Mouse (Mus musculus): ENCODE data around the gene Gm21119. TPM values are rescaled to one million over a fixed set of nuclear protein-coding genes. Genes with fewer than 3 reads are reported as not detected.
"Not testable (repeated sequence)": the region's sequence is repeated elsewhere in the genome, so short reads cannot be mapped to it uniquely, and the experiment has no call there.

Gene Gm21119
- total RNA-seq (2022): under 1 TPM in 3 of 4 experiments, not detected in 1; 0.22 to 0.56 (median 0.41) TPM

DNA sequence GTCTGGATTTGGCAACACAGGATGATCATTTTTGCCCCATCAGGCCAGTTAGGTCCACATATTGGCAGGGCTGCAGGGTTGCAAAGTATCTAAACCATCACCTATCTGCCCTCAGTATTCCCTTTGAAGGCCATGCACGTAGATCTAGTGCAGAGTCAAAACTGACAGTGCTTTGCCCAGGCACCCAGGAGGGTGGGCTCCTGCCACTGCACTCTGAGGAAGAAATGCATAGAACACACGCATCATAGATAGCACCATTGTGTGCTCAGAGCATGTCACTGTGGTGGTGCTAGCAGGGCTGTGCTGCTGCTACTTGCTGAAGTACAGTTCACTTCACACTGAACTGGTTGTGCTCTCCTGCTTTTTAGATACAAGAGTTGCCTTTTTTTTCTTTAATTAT lies at the start of gene Gm21119:
TSS of gene Gm21119 (plus strand) at position 301 of the 400 bp plus-strand sequence.
- not testable (repeated sequence) for DNase-seq (ENCODE audit: low spot score in 2 of 2)

DNA sequence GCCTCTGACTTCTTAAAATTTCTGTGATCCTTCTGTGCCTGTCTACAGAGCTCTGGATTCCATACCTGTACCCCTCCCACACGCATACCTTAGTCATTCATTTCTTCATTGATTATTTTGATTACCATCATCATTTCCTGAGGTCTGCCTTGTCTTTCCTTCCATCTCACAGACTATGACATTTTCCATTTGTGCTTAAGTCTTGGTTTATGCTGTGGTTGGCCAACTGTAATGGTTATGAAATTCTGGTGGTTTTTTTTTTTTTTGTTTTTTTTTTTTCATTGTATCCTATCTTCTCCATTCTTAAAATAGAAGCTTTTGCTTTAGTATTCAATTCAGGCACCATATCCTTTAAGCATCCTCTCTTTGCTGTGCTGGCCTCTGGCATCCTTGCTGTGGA lies 48.0 kb upstream of the Gm21119 start:
- DNase-seq (ENCODE audit: low spot score in 2 of 2): not testable (repeated sequence)

GRCm38 (mm10) chr8:20581081-20581480 lies 33.6 kb upstream of the Gm21119 start:
- not testable (repeated sequence) for DNase-seq (ENCODE audit: low spot score in 2 of 2)

DNA sequence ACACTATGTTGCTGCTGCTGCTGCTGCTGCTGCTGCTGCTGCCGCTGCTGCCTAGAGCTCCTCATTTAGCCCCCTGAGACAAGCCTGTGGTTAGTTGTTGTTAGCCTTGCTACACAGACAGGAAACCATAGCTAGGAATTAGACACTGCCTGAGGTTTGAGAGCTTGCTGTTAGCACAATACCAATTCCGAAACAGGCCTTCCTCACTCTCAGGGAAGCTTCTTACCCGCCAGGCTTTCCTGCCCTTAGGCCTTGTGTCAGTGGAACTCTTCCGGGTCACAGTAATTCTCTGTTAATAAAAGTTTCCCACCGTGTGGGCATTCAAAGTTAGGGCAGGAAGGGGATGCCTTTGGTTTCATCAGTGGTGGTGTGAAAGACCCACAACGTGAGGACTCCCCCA lies 31.9 kb upstream of the Gm21119 start:
- DNase-seq (ENCODE audit: low spot score in 2 of 2): not testable (repeated sequence)

DNA sequence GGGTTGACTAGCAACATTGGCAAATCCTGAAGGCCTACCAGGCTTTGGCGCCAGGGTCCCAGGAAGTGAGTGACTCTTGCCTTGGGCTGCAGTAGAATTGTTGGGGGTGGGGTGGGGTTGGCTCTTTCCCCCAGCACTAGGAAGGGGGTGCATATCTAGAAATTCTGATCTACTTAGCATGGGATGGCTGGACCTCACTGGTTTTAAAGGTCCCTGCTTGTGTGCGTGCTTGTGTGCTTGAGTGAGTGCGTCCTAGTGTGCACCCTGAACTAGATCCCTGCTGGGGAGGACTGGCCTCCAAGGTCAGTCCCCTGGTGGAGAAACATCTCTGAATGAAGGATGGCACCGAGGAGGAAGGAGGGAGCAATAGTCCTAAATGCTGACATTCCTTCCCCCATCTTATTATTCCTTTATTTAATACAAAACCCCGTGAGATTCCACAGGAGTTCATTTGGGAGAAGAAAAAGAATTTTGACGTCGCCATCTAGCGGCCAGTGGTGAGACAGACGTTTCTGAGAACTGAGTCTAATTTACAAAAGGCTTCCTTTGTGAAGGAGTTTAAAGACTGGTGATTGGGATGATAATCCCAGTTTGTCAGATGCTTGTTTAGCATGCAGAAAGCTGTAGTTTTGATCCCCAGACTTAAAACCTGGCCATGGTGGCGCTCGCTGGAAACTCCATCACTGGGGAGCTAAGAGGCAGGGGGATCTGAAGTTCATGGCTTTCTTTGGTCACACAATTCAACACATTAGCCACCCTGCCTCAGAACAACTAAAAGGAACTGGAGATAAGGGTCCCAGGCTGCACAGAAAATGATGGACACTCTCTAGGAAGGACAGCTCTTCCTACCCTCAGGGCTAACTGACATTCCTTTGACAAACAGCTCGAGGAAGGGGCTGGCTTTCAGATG lies 26.2 kb upstream of the Gm21119 start:
- DNase-seq (ENCODE audit: low spot score in 2 of 2): peak in 1 of 2 experiments; percentile 5

- peak; percentile 18 to 25 for DNase-seq (ENCODE audit: low spot score in 2 of 2)
Measured at GRCm38 (mm10) chr8:20589178-20589539, 25.6 kb upstream of the Gm21119 start.

GRCm38 (mm10) chr8:20590117-20590997 lies 24.4 kb upstream of the Gm21119 start:
- peak; percentile 34 to 42 for DNase-seq (ENCODE audit: low spot score in 2 of 2)

GRCm38 (mm10) chr8:20591002-20591401 lies 23.7 kb upstream of the Gm21119 start:
- not testable (repeated sequence) for DNase-seq (ENCODE audit: low spot score in 2 of 2)

GRCm38 (mm10) chr8:20592732-20593272 lies 21.9 kb upstream of the Gm21119 start:
- DNase-seq (ENCODE audit: low spot score in 2 of 2): peak; percentile 5 to 7

GRCm38 (mm10) chr8:20593841-20594240 lies 20.9 kb upstream of the Gm21119 start:
- DNase-seq (ENCODE audit: low spot score in 2 of 2): peak; percentile 66 to 73

DNA sequence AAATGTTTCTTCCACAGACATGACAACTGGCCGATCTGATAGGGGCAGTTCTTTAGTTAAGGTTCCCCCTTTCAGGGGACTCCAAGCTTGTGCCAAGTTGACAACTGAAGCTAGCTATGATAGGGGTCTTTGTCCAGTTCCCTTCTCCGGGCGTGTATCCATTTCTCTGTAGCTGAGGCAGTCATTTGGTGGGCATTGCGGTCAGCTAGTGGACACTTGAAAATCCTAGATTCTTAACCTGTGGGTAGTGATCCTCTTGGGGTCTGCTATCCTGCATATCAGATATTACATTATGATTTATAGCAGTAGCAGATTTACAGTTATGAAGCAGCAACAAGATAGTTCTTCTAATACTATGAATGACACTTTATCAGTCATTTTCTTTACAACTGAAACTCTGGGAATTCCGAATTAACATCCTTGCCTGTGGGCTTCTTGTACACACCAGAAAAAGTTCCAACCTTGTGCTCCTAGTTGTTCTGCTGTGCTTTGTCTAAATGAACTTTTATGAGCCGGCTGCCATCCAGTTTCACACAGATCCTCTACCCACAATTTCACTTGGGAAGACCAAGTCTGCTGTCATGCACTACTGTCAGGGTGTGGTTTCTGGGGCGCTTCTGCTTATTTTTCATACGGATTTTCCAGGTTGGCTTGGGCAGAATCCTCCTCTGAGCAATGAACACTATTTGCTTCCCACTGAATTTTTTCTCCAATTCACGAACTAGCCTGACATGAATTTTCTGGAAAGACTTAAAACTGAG lies 18.5 kb upstream of the Gm21119 start:
- peak; percentile 5 to 13 for DNase-seq (ENCODE audit: low spot score in 2 of 2)

GRCm38 (mm10) chr8:20596842-20597708 lies 17.6 kb upstream of the Gm21119 start:
- DNase-seq (ENCODE audit: low spot score in 2 of 2): peak; percentile 67 to 74

DNA sequence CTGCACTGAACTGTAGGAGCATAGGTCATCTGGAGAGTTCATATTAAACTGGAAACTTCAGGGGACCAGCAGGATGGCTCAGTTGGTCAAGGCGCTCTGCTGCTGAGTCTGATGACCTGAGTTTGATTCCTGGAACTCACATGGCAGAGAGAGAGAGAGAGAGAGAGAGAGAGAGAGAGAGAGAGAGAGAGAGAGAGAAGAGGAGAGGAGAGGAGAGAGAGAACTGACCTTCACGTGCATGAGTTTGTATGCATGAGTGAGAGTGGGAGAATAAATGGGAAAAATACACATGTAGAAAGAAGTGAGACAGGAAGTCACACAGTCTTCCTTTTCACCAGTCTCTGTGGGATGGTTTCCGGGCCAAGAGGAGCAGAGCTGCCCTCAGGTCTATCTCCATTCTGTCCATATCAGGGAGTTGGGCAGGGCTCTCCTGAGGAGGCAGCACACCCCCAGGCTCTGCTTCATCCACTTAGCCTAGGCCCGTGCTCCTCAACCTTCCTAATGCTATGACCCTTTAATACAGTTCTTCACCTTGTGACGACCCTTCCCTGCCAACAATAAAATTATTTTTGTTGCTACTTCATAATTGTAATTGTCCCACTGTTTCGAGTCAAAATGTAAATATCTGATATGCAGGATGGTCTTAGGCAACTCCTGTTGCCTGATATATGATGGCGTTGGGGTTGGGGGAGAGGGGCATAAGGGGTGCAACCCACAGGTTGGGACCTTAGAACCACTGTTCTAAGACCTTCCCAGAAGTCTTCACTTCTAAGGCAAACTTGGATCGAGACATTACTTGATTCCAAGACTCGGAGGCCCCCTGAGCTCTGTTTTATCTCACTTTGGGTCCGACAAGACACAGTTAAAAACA lies 16.2 kb upstream of the Gm21119 start:
- not testable (repeated sequence) for DNase-seq (ENCODE audit: low spot score in 2 of 2)

GRCm38 (mm10) chr8:20599350-20599749 lies 15.4 kb upstream of the Gm21119 start:
- DNase-seq (ENCODE audit: low spot score in 2 of 2): not testable (repeated sequence)

DNA sequence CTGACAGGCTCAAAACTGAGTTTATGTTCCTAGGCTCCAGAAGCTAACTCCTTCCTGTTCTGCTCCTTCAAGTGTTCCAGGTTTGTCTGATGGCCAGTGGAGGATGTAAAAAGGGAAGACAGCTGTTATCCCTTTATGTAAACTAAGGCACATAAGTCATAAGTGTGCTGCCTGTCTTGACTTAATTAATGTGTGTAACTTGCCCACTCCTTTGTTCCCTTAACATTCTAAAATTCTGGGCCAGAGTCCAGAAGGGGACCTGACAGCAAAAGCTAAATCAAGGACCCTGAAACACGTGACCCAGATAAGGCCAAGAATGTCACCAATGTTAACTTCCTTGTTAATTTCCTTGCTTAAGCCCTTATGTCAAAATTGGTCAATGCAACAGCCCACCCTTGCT lies 3.9 kb upstream of the Gm21119 start:
- peak in 1 of 2 experiments; percentile 4 for DNase-seq (ENCODE audit: low spot score in 2 of 2)

DNA sequence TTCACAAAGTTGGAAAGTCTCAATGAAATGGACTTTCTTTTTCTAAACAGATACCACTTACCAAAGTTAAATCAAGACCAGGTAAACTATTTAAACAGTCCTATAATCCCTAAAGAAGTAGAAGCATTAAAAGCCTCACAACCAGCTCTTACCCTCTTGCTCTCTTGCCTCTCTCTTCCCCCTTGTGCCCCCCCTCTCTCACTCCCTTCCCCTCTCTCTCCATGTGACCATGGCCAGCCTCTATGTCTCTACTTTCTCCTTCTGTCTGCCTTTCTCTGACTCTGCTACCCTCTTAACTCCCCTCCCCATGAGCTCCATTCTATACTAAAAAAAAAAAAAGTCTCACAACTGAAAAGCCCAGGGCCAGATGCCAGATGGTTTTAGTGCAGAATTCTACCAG lies 2.0 kb upstream of the Gm21119 start:
- not testable (repeated sequence) for DNase-seq (ENCODE audit: low spot score in 2 of 2)

DNA sequence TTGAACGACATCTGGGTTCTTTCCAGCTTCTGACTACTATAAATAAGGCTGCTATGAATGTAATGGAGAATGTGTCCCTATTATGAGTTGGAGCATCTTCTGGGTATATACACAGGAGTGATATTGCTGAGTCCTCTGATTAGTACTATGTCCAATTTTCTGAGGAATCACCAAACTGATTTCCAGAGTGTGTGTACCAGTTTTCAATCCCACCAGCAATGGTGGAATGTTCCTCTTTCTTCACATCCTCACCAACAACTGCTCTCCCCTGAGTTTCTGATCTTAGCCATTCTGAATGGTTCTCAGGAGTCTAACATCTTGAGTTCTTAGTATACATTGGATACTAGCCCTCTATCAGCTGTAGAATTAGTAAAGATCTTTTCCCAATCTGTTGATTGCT lies 16.0 kb downstream of the Gm21119 start:
- not testable (repeated sequence) for DNase-seq (ENCODE audit: low spot score in 2 of 2)

DNA sequence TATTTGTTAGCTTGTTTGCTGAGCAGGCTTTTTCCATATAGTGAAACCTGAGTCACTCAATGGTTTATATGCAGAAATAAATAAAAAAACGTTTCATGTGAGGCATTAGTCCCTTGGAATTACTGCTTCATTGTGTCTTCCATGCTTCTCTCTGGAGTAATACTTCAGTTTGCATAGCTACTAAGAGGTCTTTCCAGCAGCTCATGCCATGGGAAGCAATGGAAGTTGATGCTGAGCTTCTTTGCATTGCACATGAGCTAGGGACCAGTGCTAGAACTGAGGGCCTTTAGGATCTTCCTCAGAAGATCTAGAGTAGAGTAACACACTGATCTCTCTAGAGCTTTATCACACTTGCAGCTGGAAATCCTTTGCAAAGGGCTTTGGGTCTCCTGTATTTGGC lies 23.2 kb downstream of the Gm21119 start:
- DNase-seq (ENCODE audit: low spot score in 2 of 2): peak in 1 of 2 experiments; percentile 3

DNA sequence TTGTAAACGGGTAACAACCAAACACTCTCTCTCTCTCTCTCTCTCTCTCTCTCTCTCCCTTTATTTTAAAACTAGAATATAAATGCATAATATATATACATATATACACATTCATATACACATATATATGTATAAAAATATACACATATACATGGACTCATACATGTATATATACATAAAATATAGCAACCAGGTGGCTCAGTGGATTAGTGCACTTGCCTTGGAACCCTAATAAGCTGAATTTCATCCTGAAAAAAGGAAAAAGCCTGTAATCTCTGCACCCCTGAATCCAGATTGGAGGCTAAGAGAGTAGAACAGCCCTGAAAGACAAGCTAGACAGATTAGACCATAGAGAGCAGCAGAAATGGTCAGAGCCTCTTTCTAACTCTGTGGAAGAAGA lies 28.8 kb downstream of the Gm21119 start:
- DNase-seq (ENCODE audit: low spot score in 2 of 2): not testable (repeated sequence)

Data from gastrocnemius, adult 8-10 months (tissue).